Mouse (Mus musculus): ENCODE measurements at regions not wholly inside any gene's neighbourhood (a gene's known extent, or its start where the extent isn't known, plus 50 kb on each side); places are given as distances from the start of the nearest gene placed in this dataset.

- TF ChIP-seq CTCF (IDR thresholded peaks at IDR 0.05; ENCODE audit: borderline replicate concordance, extremely low read depth, insufficient read depth, insufficient read length) (no peak), POLR2A (IDR thresholded peaks at IDR 0.05; ENCODE audit: borderline replicate concordance, extremely low read depth, insufficient read depth, insufficient read length, poor library complexity, severe bottlenecking) (no peak)
Measured at GRCm38 (mm10) chr14:73732161-73732560, 71.1 kb downstream of the Gm21750 start.
